Mouse (Mus musculus): Measurements from ENCODE around the gene Adamts8. TPM values are rescaled to one million over a fixed set of nuclear protein-coding genes. Genes with fewer than 3 reads are reported as not detected.

Adamts8 gene
- polyA plus RNA-seq, 1 experiment: 1.2 TPM

GRCm38 (mm10) chr9:30922197-30922894 lies 20.0 kb upstream of the Adamts8 start, which contains the start of gene Adamts15:
TSS of gene Adamts15 (minus strand) at chr9:30922452.
- no peak for DNase-seq (ENCODE audit: low read depth)

GRCm38 (mm10) chr9:30928759-30929158 lies 13.6 kb upstream of the Adamts8 start:
- DNase-seq (ENCODE audit: low read depth): no peak

DNA sequence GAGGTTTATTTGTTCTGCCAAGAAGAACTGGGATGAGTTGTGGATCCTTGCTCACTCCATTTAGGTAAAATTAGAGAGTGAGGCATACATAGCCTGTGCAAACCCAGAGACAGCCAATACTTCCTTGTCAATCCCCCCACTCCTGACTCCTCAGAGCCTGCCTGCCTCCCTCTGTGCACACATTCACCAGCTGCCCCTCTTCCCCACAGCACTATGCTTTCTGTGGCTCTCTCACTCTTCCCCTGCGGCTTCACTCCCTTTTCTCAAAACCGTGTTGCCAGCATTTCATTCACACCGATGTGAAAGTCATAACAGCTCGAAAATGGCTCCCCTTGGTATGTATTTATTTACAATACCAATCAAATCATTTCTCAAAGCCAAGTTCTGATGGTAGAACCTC lies 10.0 kb upstream of the Adamts8 start:
- DNase-seq (ENCODE audit: low read depth): no peak

DNA sequence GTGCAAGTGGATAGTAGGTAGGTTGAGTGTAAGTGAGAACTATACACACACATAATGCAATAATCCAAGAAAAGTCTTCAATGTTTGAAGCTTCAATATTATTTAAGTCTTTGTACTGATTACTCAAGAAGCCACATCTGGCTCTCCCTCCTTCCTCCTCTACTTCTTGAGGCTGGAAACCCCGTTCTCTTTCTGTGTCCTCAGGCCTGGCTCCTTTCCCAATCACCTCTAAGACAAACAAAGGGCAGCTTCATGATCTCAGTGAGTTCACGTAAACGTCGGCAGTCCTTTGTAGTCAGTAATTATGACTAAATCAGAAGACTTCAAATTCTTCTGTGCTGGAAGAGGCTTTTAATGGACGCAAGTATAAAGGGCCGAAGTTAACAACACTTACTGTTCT lies 7.5 kb upstream of the Adamts8 start:
- DNase-seq (ENCODE audit: low read depth): no peak

DNA sequence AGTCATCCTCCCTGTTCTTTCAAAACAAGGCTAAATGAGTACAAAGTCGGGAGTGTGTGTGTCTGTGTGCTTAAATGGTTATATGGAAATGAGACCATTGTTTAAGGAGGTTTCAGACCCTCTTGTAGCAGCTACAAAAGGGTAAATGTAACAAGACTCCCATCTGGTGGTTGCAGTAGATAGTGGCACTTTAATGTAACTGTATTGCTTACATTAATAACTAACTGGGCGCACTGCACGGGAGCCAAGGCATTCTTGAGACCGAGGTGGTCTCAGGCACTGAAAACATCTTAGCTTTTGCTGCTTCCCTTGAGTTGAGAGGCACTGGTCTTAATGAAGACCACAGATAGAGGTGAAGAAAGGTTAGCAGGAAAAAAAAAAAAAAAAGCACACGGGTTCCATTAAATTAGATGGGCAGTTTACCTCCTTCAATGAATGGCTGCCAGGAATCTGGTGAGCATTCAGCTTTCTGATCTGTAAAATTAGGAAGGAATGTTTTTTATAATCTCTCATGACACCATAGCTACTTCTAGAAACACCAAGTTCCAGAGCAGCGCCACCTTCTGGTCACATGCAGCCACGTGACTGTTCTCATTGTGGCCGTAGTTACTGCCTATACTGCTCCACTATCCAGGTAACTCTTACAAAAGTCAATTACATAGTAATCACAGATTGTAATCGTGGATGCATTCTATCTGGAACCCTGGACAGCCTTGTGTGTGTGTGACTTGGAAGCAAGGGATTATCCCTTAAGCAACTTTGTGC lies 5.5 kb upstream of the Adamts8 start:
- DNase-seq (ENCODE audit: low read depth): no peak

GRCm38 (mm10) chr9:30940328-30940727 lies 2.0 kb upstream of the Adamts8 start:
- DNase-seq (ENCODE audit: low read depth): no peak

DNA sequence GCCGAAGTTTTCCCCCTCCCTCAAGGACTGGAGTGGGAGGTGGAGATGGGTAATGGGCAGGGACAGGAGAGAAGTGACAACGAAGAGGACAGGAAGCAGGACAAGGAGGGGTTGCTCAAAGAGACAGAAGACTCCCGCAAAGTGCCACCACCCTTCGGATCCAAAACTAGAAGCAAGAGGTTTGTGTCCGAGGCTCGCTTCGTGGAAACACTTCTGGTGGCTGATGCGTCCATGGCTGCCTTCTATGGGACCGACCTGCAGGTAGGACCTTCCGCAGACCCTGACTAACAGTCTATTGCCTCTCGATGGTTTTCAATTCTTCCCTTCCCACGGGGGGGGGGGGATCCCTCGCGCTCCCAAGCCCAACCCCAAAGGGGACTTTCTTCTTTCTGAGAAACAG lies 979 bp downstream of the Adamts8 start:
- DNase-seq (ENCODE audit: low read depth): no peak

- DNase-seq (ENCODE audit: low read depth): no peak
These were observed 1.9 kb downstream of the Adamts8 start for GRCm38 (mm10) chr9:30944234-30944633.

DNA sequence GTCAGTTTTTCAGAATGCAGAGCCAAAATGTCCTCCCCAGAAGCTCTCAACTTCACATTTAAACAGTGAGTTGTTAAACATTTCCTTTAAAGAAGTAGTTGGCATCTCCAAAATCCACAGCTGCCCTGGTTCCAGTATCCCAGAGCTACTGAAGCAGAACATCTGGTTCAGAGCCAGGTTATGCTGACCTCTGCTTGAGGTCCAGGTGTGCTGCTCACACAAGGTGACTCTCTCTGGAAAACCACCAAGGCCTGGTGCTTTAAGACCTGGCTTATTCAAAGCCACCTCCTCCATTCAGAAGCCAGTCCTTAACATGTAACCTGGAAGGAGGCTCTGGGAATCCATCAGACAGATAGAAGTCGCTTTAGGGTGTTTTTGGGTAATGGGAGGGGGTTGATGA lies 2.9 kb downstream of the Adamts8 start:
- DNase-seq (ENCODE audit: low read depth): no peak

DNA sequence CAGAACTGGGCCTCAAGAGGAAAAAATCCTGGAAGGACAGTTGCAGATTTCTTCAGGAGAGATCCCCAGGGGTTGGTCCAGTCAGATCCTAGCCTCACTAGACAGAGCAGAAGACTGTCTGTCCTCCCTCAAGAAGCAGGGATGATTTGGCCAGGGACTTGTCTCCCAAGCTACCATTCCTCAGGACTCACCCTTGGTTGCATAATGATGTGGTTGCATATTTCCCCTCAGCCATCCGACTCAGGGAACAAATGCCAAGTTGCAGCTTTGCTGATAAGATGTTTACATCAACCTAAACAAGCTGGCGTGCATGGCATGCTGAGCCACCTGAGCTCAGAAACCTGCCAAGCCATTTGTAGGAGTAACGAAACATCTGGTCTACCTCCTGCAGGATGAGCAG lies 7.1 kb downstream of the Adamts8 start:
- no peak for DNase-seq (ENCODE audit: low read depth)

GRCm38 (mm10) chr9:30949971-30950370 lies 7.6 kb downstream of the Adamts8 start:
- DNase-seq (ENCODE audit: low read depth): no peak

- no peak for DNase-seq (ENCODE audit: low read depth)
These were observed 8.2 kb downstream of the Adamts8 start for GRCm38 (mm10) chr9:30950592-30950991.

GRCm38 (mm10) chr9:30951461-30951860 lies 9.1 kb downstream of the Adamts8 start:
- no peak for DNase-seq (ENCODE audit: low read depth)

- no peak for DNase-seq (ENCODE audit: low read depth)
These were observed 10.9 kb downstream of the Adamts8 start for GRCm38 (mm10) chr9:30953287-30953686.

- DNase-seq (ENCODE audit: low read depth): no peak
These were observed 12.9 kb downstream of the Adamts8 start for GRCm38 (mm10) chr9:30955246-30955645.

DNA sequence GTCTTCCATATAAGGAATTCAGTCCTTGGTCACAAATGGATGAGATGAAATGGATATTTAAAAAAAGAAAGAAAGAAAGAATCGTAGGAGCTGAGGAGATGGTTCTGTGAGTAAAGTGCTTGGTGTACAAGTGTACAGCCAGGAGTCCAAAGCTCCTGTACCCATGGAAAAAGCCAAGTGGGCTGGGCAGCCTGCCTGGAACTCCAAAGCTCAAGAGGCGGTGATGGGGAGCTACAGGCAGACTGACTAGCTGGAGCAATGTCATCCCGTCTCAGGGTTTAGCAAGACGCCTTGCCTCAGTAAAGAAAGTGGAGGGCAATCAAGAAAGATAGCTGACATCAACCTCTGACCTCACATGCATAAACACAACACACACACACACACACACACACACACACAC lies 21.4 kb downstream of the Adamts8 start:
- DNase-seq (ENCODE audit: low read depth): no peak

- no peak for DNase-seq (ENCODE audit: low read depth)
These were observed 22.3 kb downstream of the Adamts8 start for GRCm38 (mm10) chr9:30964685-30965084.

- no peak for DNase-seq (ENCODE audit: low read depth)
These were observed 24.5 kb downstream of the Adamts8 start for GRCm38 (mm10) chr9:30966881-30967280.

- no peak for DNase-seq (ENCODE audit: low read depth)
These were observed 25.8 kb downstream of the Adamts8 start for GRCm38 (mm10) chr9:30968130-30968529.

DNA sequence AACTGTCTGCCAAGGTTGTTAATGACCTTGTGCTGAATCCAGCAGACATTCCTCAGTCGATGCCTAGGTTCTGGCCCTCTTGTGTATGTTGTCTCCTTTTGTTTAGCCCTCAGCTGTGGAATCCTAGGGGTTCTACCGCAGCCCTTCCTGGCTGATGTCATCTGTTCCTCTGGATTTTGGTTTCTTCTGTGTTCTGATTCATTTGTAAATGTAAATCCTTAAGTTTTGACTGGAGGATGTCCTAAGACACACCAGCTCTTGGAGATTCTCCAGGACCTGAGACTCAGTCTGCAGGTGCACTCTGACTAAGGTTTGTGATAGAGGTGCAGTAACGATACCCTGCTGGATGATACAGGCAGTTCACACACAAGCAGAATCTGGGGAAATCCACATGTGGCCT lies 27.6 kb downstream of the Adamts8 start:
- DNase-seq (ENCODE audit: low read depth): no peak

- DNase-seq (ENCODE audit: low read depth): no peak
These were observed 29.6 kb downstream of the Adamts8 start for GRCm38 (mm10) chr9:30971967-30972366.

DNA sequence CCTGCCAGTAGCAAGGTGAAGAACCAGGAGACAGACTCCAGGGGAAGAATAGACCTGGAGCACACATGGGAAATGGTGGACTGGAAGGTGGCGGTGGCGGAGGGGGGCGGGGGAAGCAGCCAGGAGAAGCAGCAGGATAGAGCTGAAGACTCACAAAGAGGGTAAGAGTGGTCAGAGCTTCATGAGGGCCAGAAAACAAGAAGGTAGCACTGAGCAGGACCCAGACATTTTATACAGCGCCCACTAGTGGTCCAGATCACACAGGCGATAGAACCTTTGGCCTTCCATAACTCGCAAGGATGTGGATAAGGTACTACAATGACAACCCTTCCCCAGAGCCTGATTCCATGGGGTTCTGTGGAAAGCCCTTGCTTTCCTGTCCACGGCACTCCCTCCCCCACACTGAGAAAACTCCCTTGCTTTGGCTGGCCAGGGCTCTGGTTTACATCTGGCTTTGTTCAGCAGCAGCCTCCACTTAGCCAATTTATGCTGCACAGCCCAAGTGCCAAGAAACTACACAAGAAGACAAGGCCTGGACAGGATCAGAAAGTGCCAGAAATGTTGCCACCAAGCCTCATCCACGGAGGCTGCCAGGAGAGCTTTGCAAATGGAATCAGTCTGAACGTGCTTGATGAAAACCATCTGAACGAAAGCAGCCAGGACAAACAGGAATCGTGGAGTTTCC lies 34.1 kb downstream of the Adamts8 start:
- DNase-seq (ENCODE audit: low read depth): no peak

- no peak for DNase-seq (ENCODE audit: low read depth)
These were observed 38.1 kb downstream of the Adamts8 start for GRCm38 (mm10) chr9:30980467-30980866.
